22 mouse cellular contexts compared by ENCODE assay signal in genomic region chr6:128337467-128337866, GRCm38 (mm10). TPM values are rescaled to one million over a fixed set of nuclear protein-coding genes. Genes with fewer than 3 reads are reported as not detected.
A peak's percentile ranks its signal among the peaks of the same experiment; 100 is the strongest.
DNase-seq lines count a peak whose midpoint lies in the region; ATAC-seq lines count a peak whose summit lies in the region.
"Had no signal": no experiment of that assay in that cellular context is flagged by ENCODE, and none has a peak within 500 bp of the region (broad histone marks: within the 10 kb centered on the region; RNA-seq: fewer than 3 reads in every experiment).

No protein-coding gene starts in this region.

- H3K4me1 ChIP-seq in kidney, embryonic 16.5 days (ENCODE audit: insufficient read depth, low read length), result peaks cover 26% of the 10 kb centered on the region
- H3K4me1 ChIP-seq in forebrain, embryonic 11.5 days (replicated peaks; ENCODE audit: control insufficient read depth, insufficient read depth, low read length), result peaks cover 3% of the 10 kb centered on the region; the same call in 1 of the 2 replicates

- H3K9me3 ChIP-seq in kidney, embryonic 16.5 days (ENCODE audit: low read length), result no peaks in the 10 kb centered on the region
- no peaks in the 10 kb centered on the region for H3K9me3 ChIP-seq in forebrain, embryonic 11.5 days (ENCODE audit: control insufficient read depth, low read length)
- H3K9me3 ChIP-seq: forebrain, embryonic 13.5 days; heart, embryonic 15.5 days; hindbrain, embryonic 13.5 days had no signal

- peak; percentile 64 for ATAC-seq in kidney, embryonic 16.5 days (ENCODE audit: low FRiP score, low TSS enrichment)
- ATAC-seq in forebrain, embryonic 11.5 days (replicated peaks; ENCODE audit: low FRiP score), result no peak
- ATAC-seq: activated CD4-positive, CD25-positive, alpha-beta regulatory T cell, adult 4 months; forebrain, embryonic 13.5 days; forebrain, postnatal 0 days; Patski had no signal

- H3K4me3 ChIP-seq in kidney, embryonic 16.5 days (ENCODE audit: low read length), result no peak overlapping the region
- no peak overlapping the region for H3K4me3 ChIP-seq in forebrain, embryonic 11.5 days (ENCODE audit: low read depth, low read length)
- H3K4me3 ChIP-seq: forebrain, embryonic 13.5 days; heart, adult 2 months; heart, embryonic 15.5 days; hindbrain, embryonic 13.5 days had no signal

- H3K27me3 ChIP-seq in kidney, embryonic 16.5 days (ENCODE audit: insufficient read depth, low read length), result no peaks in the 10 kb centered on the region
- no peaks in the 10 kb centered on the region for H3K27me3 ChIP-seq in forebrain, embryonic 11.5 days (ENCODE audit: control insufficient read depth, insufficient read depth, low read length)
- H3K27me3 ChIP-seq: CH12.LX; forebrain, embryonic 13.5 days; heart, embryonic 15.5 days; hindbrain, embryonic 13.5 days; Patski had no signal

- H3K4me2 ChIP-seq in kidney, embryonic 16.5 days (replicated peaks; ENCODE audit: low read depth, low read length), result no peak overlapping the region
- H3K4me2 ChIP-seq in forebrain, embryonic 11.5 days (ENCODE audit: low read depth, low read length, severe bottlenecking), result no peak overlapping the region
- H3K4me2 ChIP-seq: forebrain, embryonic 13.5 days; heart, embryonic 11.5 days; heart, embryonic 15.5 days; hindbrain, embryonic 13.5 days had no signal

- peak overlapping the region; percentile 65 for H3K27ac ChIP-seq in kidney, embryonic 16.5 days (ENCODE audit: low read length)
- H3K27ac ChIP-seq in forebrain, embryonic 11.5 days (ENCODE audit: low read depth, low read length), result no peak overlapping the region
- H3K27ac ChIP-seq: heart, adult 2 months; heart, embryonic 15.5 days had no signal

- peaks cover 21% of the 10 kb centered on the region for H3K36me3 ChIP-seq in kidney, embryonic 16.5 days (ENCODE audit: insufficient read depth, low read length)
- no peaks in the 10 kb centered on the region for H3K36me3 ChIP-seq in forebrain, embryonic 11.5 days (ENCODE audit: control insufficient read depth, insufficient read depth, low read length)
- H3K36me3 ChIP-seq: heart, embryonic 15.5 days had no signal

- H3K9ac ChIP-seq in kidney, embryonic 16.5 days (replicated peaks; ENCODE audit: low read length), result no peak overlapping the region
- H3K9ac ChIP-seq in forebrain, embryonic 11.5 days (ENCODE audit: low read length), result no peak overlapping the region
- H3K9ac ChIP-seq: forebrain, embryonic 13.5 days; forebrain, postnatal 0 days; heart, embryonic 15.5 days; hindbrain, embryonic 13.5 days had no signal

- WGBS in kidney, embryonic 16.5 days, result 68% methylated on average over 7 of the region's 7 CpGs
- 78% methylated on average over 7 of the region's 7 CpGs for WGBS in forebrain, embryonic 11.5 days

- peak; percentile 43 to 50 for DNase-seq in kidney, adult 8-10 months
- DNase-seq in kidney, postnatal 4 days, result no peak
- peak; percentile 58 to 73 for DNase-seq in kidney, postnatal 25 days
- no peak for DNase-seq in ovary, postnatal 14 days (ENCODE audit: low spot score)
- DNase-seq in forebrain, embryonic 11.5 days (ENCODE audit: low spot score), result no peak
- DNase-seq in right cerebral cortex, postnatal 14 days, result no peak
- DNase-seq: adrenal gland, postnatal 14 days; cerebellum, adult 18-20 months; cerebellum, adult 9-11 months; cerebellum, postnatal 36 days; forebrain, postnatal 0 days; gastrocnemius, postnatal 14 days; heart, adult 2 months; heart, postnatal 14 days had no signal

RNA-seq across cellular contexts. Expression of gene Tulp3, which starts 18.2 kb away (rescaled TPM):
- 24.1 and 28.4 TPM in 2 replicates for polyA plus RNA-seq in kidney, embryonic 16.5 days (2015; fragmentation: Nextera tagmentation; extraction: Ambion mirVana)
- 17.7 and 23.7 TPM in 2 replicates for polyA plus RNA-seq in forebrain, embryonic 11.5 days (2014; fragmentation: Nextera tagmentation; extraction: Ambion mirVana)

RNA-seq across cellular contexts. Expression of gene Rhno1, which starts 25.2 kb away (rescaled TPM):
- polyA plus RNA-seq in kidney, embryonic 16.5 days (2015; fragmentation: Nextera tagmentation; extraction: Ambion mirVana), result 121 and 131 TPM in 2 replicates
- 197 and 205 TPM in 2 replicates for polyA plus RNA-seq in forebrain, embryonic 11.5 days (2014; fragmentation: Nextera tagmentation; extraction: Ambion mirVana)

RNA-seq across cellular contexts. Expression of gene Foxm1, which starts 25.3 kb away (rescaled TPM):
- polyA plus RNA-seq in kidney, embryonic 16.5 days (2015; fragmentation: Nextera tagmentation; extraction: Ambion mirVana), result 31.3 and 38.3 TPM in 2 replicates
- polyA plus RNA-seq in forebrain, embryonic 11.5 days (2014; fragmentation: Nextera tagmentation; extraction: Ambion mirVana), result 89.6 and 91.9 TPM in 2 replicates

RNA-seq across cellular contexts. Expression of gene Tead4, which starts 36.8 kb away (rescaled TPM):
- 3.0 and 3.3 TPM in 2 replicates for polyA plus RNA-seq in kidney, embryonic 16.5 days (2015; fragmentation: Nextera tagmentation; extraction: Ambion mirVana)
- 1.1 TPM in 2 replicates for polyA plus RNA-seq in forebrain, embryonic 11.5 days (2014; fragmentation: Nextera tagmentation; extraction: Ambion mirVana)
- polyA plus RNA-seq: activated CD4-positive, CD25-positive, alpha-beta regulatory T cell, adult 4 months had no signal

RNA-seq across cellular contexts. Expression of gene Tex52, which starts 37.8 kb away (rescaled TPM):
- polyA plus RNA-seq in kidney, embryonic 16.5 days (2015; fragmentation: Nextera tagmentation; extraction: Ambion mirVana), result 0.21 and 0.35 TPM in 2 replicates
- polyA plus RNA-seq in forebrain, embryonic 11.5 days (2014; fragmentation: Nextera tagmentation; extraction: Ambion mirVana), result 0.51 and 0.84 TPM in 2 replicates
- polyA plus RNA-seq: activated CD4-positive, CD25-positive, alpha-beta regulatory T cell, adult 4 months had no signal

Comparison
In these comparisons a context has a peak if more than half of its experiments do, and no peak if none do; other contexts are left out.
1. DNase-seq: peak in kidney, adult 8-10 months (2 of 2) and kidney, postnatal 25 days (2 of 2); none in kidney, postnatal 4 days (0 of 2), ovary, postnatal 14 days (single experiment), forebrain, embryonic 11.5 days (single experiment) and right cerebral cortex, postnatal 14 days (single experiment).